Mouse (Mus musculus): ENCODE data around the gene Tmem120b. TPM values are rescaled to one million over a fixed set of nuclear protein-coding genes. Genes with fewer than 3 reads are reported as not detected.

Tmem120b gene
- polyA plus RNA-seq, 1 experiment from 2014 or later, result 23.3 TPM

- no peak for ATAC-seq (replicated peaks)
- H3K36me3 ChIP-seq (replicated peaks), result peaks cover 75% of the 10 kb centered on the region
- no peaks in the 10 kb centered on the region for H3K27me3 ChIP-seq (replicated peaks)
- H3K9ac ChIP-seq, result no peak overlapping the region
- H3K4me1 ChIP-seq, result no peaks in the 10 kb centered on the region
- H3K27ac ChIP-seq, result no peak overlapping the region
- 83% methylated on average over 9 of the region's 9 CpGs for WGBS
- H3K4me3 ChIP-seq, result no peak overlapping the region
- H3K4me2 ChIP-seq, result no peak overlapping the region
- no peaks in the 10 kb centered on the region for H3K9me3 ChIP-seq
Measured at GRCm38 (mm10) chr5:123162942-123163341, 94.7 kb downstream of the Tmem120b start.

GRCm38 (mm10) chr5:123166437-123166836, 98.2 kb downstream of the Tmem120b start:
- peaks cover 43% of the 10 kb centered on the region for H3K36me3 ChIP-seq (replicated peaks)
- no peak for ATAC-seq (replicated peaks)

More at GRCm38 (mm10) chr5:123166437-123166836, 98.2 kb downstream of the Tmem120b start:
- Histone ChIP-seq H3K9me3 (no peaks in the 10 kb centered on the region), H3K4me3 (no peak overlapping the region), H3K27me3 (replicated peaks) (no peaks in the 10 kb centered on the region), H3K4me1 (no peaks in the 10 kb centered on the region), H3K4me2 (no peak overlapping the region), H3K9ac (no peak overlapping the region), H3K27ac (no peak overlapping the region)
- 93% methylated on average over 10 of the region's 10 CpGs for WGBS

Other genes starting within 250 kb of the Tmem120b start
- 531 and 544 TPM in 2 replicates for gene Anapc5, start 247.1 kb upstream of the Tmem120b start, polyA plus RNA-seq (2015; fragmentation: Nextera tagmentation; extraction: Ambion mirVana)
- 49.9 TPM in 2 replicates for gene Rnf34, start 218.4 kb upstream of the Tmem120b start, polyA plus RNA-seq (2015; fragmentation: Nextera tagmentation; extraction: Ambion mirVana)
- 115 and 123 TPM in 2 replicates for gene Kdm2b, start 78.6 kb upstream of the Tmem120b start, polyA plus RNA-seq (2015; fragmentation: Nextera tagmentation; extraction: Ambion mirVana)
- 11.6 and 13.6 TPM in 2 replicates for gene Orai1, start 53.3 kb upstream of the Tmem120b start, polyA plus RNA-seq (2015; fragmentation: Nextera tagmentation; extraction: Ambion mirVana)
- 1.5 TPM in 1 of 2 replicates, not detected in the other for gene Morn3, start 21.4 kb upstream of the Tmem120b start, polyA plus RNA-seq (2015; fragmentation: Nextera tagmentation; extraction: Ambion mirVana)
- 12.2 and 13.4 TPM in 2 replicates for gene Rhof, start 64.3 kb downstream of the Tmem120b start, polyA plus RNA-seq (2015; fragmentation: Nextera tagmentation; extraction: Ambion mirVana)
- gene Setd1b, start 73.8 kb downstream of the Tmem120b start, polyA plus RNA-seq (2015; fragmentation: Nextera tagmentation; extraction: Ambion mirVana), result 12.2 TPM in 2 replicates
- gene Psmd9, start 101.0 kb downstream of the Tmem120b start, polyA plus RNA-seq (2015; fragmentation: Nextera tagmentation; extraction: Ambion mirVana), result 71.5 and 73.4 TPM in 2 replicates
- not detected in 2 replicates for gene Hpd, start 114.3 kb downstream of the Tmem120b start, polyA plus RNA-seq (2015; fragmentation: Nextera tagmentation; extraction: Ambion mirVana)
- 1.3 and 1.5 TPM in 2 replicates for gene Wdr66, start 183.7 kb downstream of the Tmem120b start, polyA plus RNA-seq (2015; fragmentation: Nextera tagmentation; extraction: Ambion mirVana)